Mouse (Mus musculus) CD4-positive, CD25-positive, alpha-beta regulatory T cell, adult 4 months (primary cell): Measurements from ENCODE around the gene Ctse. TPM values are rescaled to one million over a fixed set of nuclear protein-coding genes. Genes with fewer than 3 reads are reported as not detected.
A peak's percentile ranks its signal among the peaks of the same experiment; 100 is the strongest.

Experiments
- ATAC-seq: one replicate; pipeline ENCODE4 v1.8.0; 2017
- polyA plus RNA-seq, 2 experiments: library from polyadenylated mRNA; unstranded; fragments of 100-300 nt; shearing (Covaris generic); gene quantifications; one replicate each; pipeline ENCODE4 v1.2.1; 2017

Ctse gene
- polyA plus RNA-seq, 2 experiments from 2014 or later: 23.1 to 30.3 TPM

DNA sequence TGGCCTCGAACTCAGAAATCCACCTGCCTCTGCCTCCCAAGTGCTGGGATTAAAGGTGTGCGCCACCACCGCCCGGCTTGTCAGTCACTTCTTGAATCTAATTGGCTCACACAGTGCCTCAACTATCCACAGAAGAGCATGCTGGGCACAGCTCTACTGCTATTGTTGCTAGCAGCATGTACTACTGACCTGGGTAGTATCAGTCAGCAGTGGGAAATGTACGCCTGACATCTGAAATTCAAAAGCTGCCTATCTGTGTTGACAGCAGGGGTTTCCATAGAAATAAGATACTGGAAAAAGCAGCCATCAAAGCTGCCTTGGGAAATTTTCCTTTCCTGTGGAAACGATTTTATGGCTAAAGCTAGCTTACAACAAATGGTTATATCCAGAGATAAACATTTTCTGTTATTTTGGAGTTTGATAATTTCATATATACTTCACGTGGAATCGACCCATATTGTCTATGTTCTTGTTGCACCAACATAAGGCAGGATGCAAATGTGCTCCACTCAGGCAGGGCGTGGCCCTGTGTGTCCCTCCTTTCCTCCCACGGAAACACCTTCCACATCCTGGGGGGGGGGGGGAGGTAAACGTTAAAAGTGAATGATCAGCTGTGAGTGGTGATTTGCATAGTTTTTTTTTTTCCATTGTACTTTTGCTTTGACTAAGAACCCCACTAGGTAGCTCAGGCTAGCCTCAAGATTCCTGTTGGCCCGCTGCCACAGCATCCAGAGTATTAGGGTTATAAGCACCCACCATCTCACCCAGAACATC is 14.8 kb downstream of the Ctse start:
- ATAC-seq: peak; percentile 90

- no peak for ATAC-seq
These were observed 17.5 kb downstream of the Ctse start for GRCm38 (mm10) chr1:131655601-131656000.

- ATAC-seq: peak; percentile 90
These were observed 19.8 kb downstream of the Ctse start for GRCm38 (mm10) chr1:131657945-131658354.

GRCm38 (mm10) chr1:131659512-131660085 is 21.5 kb downstream of the Ctse start:
- ATAC-seq: no peak

DNA sequence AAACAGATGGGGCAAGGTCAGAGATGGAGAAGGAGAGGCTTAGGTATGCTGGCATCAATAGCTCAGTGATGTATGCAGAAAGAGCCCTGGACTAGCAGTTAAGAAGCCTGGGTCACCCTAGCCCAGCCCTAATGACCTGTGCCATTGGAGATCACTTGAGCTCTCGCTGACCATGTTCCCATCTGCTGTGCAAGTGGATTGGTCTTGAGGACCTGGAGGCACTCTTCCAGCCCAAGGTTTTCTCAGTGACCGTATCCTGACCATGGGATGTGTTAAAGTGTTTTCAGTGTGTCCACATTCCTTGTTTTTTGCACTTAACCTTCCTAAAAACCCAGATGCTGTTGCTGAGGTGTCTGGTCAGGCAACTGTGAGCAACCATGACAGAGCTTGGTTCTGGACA is 22.2 kb downstream of the Ctse start:
- no peak for ATAC-seq

DNA sequence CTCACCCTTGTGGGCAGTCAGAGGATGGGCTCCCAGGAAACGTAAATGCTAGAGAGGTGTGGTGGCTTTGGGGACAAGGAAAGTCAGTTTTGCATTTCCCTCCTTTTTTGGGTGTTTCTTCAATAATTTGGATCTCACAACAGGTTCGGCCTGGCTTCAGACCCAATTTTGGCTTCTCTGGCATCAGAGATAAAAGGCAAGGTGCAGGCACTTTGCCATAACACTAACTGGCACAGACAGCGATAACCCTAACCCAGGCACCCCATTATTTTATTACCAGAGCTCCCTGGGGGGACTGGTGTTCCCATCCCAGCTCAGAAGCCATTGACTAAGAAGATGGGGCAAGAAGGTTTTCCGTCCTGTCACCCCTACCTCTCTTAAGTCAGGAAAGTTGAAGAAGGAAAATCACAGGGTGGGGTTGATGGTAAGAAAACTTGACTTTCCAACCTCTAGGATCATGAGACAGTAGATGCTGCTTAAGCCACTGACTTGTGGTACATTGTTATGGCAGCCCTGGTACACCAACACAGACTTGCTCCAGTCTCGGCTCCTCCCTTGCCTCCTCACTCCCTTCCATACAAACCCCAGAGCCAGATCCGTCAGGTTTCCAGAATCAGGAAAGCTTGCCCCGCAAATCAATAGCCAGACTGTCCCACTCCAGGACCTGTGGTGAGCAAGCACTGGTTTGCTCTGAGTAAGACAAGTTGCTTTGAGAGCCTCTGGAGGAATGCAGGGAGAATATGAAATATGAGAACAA is 22.8 kb downstream of the Ctse start:
- no peak for ATAC-seq

DNA sequence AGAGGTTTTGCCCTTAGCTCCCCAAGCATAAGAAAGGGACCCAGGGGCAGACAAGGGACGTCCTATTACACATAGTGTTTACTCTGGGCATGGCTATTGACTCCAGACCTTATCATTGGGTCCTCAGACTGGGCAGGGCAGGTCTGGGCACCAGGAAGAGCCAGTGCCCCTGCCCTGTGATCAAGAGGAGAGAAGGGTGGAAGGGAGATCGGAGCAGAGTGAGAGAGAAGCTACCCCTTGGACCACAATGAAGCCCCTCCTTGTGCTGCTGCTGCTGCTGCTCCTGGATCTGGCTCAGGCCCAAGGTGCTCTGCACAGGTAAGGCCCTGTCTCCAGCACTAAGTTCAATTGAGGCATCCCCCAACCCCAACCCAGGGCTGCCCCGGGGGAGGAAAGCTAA is 23.6 kb downstream of the Ctse start:
- ATAC-seq: no peak

GRCm38 (mm10) chr1:131663286-131663995 is 25.3 kb downstream of the Ctse start:
- no peak for ATAC-seq

GRCm38 (mm10) chr1:131664136-131664535 is 26.0 kb downstream of the Ctse start:
- ATAC-seq: no peak

- ATAC-seq: no peak
These were observed 27.8 kb downstream of the Ctse start for GRCm38 (mm10) chr1:131665886-131666285.

GRCm38 (mm10) chr1:131671113-131671512 is 33.0 kb downstream of the Ctse start:
- no peak for ATAC-seq

GRCm38 (mm10) chr1:131672361-131672760 is 34.3 kb downstream of the Ctse start:
- ATAC-seq: peak; percentile 26

DNA sequence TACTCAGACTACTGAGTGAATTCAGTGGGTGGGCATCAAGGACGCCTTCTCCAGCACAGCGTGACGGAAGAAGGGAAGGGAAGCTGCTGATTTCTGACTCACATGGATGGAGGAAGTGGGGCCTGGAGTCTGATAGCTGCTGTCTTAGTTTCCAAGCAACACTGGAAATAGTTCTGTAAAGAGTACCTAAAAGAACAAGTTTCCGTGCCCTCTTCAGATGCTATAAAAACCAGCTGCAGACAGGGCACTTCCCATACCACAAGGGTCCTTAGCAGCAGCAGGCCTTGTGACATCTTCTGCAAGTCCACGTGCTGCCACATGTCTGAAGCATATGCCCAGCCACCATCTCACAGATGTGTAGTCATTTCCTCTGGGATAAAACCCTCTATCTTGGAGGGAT is 41.5 kb downstream of the Ctse start:
- no peak for ATAC-seq

DNA sequence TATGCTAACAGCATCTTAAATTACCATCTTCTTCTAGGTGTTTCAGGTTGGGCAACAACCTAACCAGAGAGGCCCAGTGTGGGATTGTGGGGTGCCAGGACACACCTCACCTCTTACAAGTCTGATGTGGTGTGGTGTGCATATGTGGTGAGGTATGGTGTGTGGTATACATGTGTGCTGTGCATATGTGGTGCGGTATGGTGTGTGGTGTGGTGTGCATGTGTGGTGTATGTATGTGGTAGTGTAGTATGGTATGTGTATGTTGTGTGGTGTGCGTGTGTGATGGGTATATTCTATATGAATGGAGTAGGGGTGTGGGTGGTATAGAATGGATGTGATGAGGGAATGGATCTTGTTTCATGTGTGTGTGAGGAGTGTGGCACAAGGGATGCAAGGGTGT is 49.6 kb downstream of the Ctse start:
- ATAC-seq: no peak

DNA sequence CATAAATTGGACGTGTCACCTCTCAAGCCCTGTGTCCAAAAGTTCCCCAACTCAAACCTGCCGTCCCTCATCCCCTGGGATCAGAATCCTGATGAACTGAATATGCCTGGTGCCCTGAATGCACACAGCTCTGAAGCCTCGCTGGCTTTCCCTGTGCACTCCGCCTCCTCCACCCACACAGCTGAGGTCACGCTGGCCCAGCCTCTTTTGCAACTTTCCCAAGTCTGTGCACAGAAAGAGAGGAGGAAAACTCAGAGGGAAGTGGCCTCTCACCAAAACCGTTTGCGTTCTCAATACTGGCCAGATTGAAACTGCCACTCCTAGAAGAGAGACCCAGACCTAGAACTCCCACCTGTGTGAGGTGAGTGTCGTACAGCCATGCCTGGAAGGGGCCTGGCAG is 50.4 kb downstream of the Ctse start, which contains the start of gene Rab7b:
TSS of gene Rab7b (plus strand) at position 221 of the 400 bp plus-strand sequence.
- ATAC-seq: no peak

GRCm38 (mm10) chr1:131689016-131689415 is 50.9 kb downstream of the Ctse start:
- ATAC-seq: no peak

DNA sequence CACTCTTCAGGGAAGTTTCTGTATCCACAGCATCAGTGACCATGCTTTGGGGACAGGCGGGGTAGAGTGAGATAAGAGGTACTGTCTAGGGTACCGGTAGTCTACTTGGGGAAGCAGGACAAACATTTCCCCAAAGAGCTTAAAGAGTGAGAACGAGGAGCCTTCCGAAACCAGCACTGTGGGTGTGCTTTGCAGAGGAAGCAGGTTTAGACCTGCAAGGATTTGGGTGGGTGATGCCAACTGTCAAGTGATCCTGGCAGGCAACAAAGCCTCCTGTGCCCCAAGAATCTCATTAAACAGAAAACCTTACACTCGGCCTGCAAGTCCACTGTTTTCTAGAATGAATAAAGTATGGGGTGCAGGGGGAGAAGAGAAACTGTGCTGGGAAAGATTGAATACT is 51.8 kb downstream of the Ctse start:
- no peak for ATAC-seq

DNA sequence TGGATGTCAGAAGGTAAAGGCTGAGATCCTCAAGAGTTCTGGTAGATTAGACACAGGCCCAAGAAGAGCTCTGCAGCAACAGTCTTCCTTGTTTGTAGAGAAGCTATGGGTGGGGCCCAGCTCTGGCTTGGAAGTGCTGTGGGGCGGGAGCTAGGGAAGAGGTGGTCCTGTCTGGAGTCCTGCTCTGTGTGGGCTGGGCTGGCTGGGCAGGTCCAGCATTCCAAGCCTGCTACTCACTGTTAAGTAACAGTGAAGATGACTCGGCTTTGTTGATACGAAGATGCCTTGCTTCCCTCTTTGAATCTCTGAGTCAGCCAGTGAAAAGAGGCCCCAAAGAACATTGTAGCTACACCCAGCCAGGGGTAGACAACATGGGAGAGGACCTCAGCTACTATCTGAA is 52.3 kb downstream of the Ctse start:
- ATAC-seq: no peak

DNA sequence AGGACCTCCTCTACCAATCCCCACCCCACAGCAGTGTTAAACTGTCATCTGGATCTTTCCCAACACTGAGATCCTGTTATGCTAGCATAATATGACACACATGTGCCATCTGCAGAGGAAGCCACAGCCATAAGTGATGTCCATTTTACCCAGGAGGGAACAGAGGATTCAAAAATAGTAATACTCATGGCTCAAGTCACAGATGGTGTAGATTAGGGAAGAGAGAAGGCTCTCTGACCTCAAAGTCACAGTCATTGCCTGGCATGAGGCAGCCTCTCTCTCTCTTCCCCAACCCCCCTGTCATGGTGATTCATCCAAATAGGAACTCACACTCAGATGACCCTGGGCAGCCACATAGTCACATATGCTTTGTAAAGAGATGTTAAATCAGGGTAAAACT is 53.2 kb downstream of the Ctse start:
- no peak for ATAC-seq

GRCm38 (mm10) chr1:131695308-131695707 is 57.2 kb downstream of the Ctse start:
- no peak for ATAC-seq

DNA sequence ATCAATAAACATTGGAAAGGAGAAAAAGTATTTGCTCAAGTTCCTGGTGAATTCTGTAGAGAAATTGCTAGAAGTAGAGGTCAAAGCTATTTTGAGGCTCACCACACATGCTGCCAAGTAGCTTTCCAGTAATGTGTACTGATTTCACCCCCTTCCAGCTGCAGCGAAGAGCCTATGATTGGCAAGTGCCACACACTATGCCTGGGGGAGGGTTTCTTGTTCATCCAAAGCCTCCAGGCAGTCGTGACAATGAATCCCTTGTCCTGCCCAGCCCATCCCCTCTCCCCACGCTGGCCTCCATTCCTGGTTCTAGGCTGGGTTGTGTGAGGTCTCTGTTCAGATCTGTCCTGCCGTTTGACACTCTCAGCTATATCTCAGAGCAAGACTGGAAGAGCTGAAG is 58.2 kb downstream of the Ctse start:
- ATAC-seq: no peak

- ATAC-seq: no peak
These were observed 60.7 kb downstream of the Ctse start for GRCm38 (mm10) chr1:131698770-131699169.

- no peak for ATAC-seq
These were observed 61.5 kb downstream of the Ctse start for GRCm38 (mm10) chr1:131699642-131700041.
